Mouse (Mus musculus): ENCODE results near the gene Mrpl44.

DNA sequence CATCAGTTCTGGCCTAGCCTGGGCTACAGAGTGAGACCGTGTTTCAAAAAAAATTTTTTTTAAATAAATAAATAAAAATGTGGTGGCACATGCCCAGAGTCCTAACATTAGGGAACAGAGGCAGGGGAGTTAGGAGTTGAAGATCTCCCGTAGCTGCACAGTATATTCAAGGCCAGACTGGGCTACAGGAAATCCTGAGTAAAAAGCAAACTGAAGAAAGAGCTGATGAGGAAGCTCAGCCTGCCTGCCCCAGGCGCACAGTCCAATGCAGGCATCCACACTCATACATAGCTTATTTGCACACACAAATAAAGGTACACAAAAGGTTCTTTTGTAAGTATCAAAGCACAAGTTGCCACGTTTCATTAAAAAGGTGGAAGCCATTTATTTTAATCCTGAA is 18.2 kb upstream of the Mrpl44 start:
- no peak for TF ChIP-seq GATA1 (IDR thresholded peaks at IDR 0.05; ENCODE audit: low read length)
- no peak for TF ChIP-seq TAL1 (IDR thresholded peaks at IDR 0.05; ENCODE audit: low read length)

Data from erythroblast, embryonic 14.5 days (primary cell).